Mouse (Mus musculus) cerebellum, postnatal 14 days (tissue): ENCODE results near the gene Cdc20b.

Experiments
- DNase-seq, 2 experiments: peaks; one replicate each; pipeline ENCODE4 v3.0.0; 2021; ENCODE audit warnings: mixed read lengths in 2 of 2

Cdc20b gene

GRCm38 (mm10) chr13:113031351-113031750 is 3.6 kb upstream of the Cdc20b start:
- DNase-seq = peak in 1 of 2 experiments; percentile 16

DNA sequence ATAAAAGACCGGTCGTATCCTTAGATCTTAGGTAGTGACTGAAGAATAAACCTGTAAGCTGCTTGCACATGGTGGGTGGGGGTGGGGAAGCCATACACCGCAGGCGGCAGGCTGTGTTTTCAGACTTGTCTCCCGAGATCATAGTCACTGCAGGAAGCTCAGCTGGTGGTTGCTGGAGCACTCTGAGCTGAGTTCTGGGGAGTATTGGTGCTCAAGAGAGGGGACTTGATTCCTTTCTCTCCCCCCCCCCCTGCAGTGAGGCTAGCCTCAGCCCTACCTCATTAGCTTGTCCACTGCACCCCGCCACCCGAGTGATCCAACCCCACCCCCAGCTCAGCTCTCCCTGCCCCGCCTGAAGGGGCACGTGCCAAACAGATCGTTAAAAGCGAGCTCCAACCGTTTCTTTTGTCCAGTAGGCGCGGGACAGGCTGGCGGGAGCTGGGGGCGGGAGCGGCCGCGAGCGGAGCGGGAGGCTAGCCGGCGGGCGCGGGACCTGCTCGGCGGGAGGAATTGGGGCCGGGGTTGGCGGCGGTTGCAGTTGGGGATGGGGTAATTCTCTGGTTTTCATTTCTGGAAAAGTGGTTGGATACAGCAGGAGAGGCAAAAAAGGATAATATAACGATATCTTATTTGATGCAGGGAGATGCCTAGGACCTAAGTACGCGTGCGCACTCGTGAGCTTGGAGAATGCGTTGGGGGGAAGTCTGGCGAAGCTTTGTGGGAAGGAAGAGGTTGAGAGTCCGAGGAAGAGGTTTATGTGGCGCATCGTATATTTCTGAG is 2.9 kb upstream of the Cdc20b start:
- DNase-seq = peak; percentile 60 to 64

GRCm38 (mm10) chr13:113032831-113033230 is 2.1 kb upstream of the Cdc20b start:
- DNase-seq = no peak

DNA sequence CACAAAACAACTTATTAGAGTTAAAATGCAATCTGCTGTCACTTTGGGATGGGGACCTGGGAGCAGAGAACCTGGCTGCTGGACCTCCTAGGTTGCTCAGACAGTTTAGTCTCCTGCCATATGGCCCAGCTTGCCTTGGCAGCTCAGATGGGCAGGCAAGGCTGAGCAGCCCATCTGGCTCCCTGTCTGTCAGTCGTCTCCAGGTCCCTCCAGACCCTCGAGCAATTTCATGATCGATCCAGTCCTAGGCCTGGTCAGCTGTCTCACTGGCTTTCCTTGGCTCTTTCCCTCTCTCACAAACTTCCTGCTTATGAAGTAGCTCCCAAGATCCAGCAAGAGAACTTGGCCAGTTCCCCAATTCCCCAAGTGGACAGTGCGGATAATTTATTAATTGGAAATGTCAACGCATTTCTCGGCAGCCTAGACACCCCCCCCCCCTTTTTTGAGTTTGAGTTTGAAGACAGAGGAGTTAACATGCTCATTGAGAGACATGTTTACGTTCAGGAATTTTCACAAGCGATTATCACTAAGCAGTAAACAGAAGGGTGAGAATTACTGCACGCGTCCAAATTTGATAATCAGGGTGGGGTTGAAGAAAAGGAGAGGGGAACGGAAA is 532 bp upstream of the Cdc20b start:
- DNase-seq = peak; percentile 53 to 78

- DNase-seq = peak; percentile 83 to 86
Observed at GRCm38 (mm10) chr13:113035852-113036251, 941 bp downstream of the Cdc20b start.

- DNase-seq = no peak
Observed at GRCm38 (mm10) chr13:113044876-113045275, 10.0 kb downstream of the Cdc20b start.

DNA sequence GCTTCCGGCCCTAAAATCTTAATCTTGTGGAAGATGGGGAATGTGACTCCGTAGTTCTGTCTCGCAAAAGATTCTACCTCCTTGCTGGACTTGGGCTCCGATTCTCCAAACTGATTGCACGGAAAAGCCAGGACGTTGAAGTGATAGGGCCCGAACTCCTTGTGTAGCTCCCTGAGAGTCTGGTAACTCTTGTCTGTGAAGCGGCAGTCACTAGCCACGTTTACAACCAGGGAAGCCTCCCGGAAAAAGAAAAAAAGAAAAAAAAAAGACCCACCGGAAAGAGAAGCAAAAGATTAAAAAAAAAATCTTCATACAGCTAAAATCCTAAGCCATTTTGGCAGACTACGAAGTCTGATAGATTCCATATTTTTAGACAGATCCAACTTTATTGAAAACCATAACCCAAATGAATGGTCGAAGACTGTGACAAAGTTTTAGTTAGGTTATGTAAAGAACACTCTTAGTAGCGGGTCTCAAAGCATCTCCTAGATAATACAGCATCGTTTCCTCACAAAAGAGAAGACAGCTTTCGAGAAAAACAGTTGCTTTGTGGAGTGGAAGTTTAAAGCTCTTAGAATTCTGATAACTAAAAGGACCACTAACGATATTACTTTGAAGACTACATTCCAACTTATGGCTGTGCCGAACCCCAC is 10.7 kb downstream of the Cdc20b start:
- no peak for DNase-seq

GRCm38 (mm10) chr13:113046211-113046883 is 11.4 kb downstream of the Cdc20b start, which contains the start of gene Gpx8:
Gene Gpx8, minus strand, starts transcription at chr13:113046410.
- DNase-seq = peak; percentile 53 to 63

DNA sequence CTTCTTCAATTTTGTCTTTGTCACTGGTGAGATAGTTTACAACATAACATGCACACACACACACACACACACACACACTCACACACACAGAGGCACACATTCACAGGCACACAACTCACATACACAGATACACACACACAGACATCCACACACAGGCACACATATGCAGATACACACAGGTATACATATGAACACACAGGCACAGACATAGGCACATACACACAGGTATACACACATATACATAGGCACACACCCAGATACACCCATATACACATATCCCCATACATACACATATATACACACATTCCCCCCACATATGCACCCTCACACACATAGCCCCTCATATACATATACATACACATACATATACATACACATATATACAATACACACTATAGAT is 12.1 kb downstream of the Cdc20b start:
- no peak for DNase-seq

DNA sequence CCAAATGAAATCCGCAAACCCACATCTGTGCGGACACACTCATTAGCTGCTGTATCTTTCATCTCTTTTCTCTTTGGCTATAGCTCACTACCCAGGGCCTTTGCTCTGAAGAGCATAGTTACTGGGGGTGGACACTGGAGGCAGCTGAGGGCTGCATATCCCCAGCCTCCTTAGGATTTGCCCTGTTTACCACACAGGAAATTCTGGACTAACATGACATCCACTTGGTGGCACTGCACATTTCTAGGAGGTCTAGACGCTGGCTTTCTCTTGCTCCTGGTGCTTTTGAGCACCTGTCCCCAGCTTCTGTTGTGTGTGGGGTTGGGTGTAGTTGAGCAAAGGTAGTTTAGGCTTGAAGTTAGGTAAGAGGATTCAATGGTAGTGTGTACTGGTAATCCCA is 12.7 kb downstream of the Cdc20b start:
- no peak for DNase-seq

- no peak for DNase-seq
Observed at GRCm38 (mm10) chr13:113054230-113054629, 19.3 kb downstream of the Cdc20b start.

DNA sequence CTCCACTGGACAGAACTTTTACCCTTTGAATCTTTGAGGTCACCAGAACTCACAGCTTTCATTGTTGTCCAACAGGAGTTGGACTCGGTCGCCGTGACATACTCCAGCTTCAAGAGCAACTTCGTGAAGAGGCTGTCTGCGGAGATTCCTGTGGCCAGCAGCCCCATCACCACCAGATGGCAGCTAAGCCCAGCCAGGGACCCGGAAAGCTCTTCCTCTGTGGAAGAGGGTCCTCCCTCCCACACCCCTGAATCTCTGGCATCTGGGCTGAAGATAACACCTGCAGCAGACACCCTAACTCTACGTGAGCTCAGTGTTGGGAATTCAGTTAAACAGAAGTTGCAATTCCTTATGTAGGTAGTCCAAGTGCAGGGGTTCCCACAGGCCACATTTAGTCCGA is 20.9 kb downstream of the Cdc20b start:
- DNase-seq = peak; percentile 44 to 45

GRCm38 (mm10) chr13:113061746-113062145 is 26.8 kb downstream of the Cdc20b start:
- DNase-seq = no peak

- no peak for DNase-seq
Observed at GRCm38 (mm10) chr13:113064542-113064941, 29.6 kb downstream of the Cdc20b start.

DNA sequence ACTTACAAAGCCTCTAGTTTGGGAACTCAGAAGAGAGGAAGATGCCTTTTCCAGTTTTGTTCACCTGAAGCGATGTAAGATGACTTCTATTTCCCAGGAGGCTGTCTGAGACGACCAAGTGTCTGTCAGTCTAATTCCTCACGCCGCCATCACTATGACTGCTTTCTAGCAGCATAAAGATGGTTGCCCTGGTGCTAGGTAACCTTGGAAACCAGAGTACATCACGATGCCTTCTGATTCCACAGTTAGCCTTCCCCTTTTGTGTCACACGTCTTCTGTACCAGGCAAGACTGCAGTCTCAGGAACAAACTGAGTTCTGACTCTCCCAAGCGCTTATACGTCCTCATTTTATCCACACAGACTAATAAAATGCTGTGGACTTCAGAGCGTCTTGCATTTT is 44.1 kb downstream of the Cdc20b start:
- no peak for DNase-seq

DNA sequence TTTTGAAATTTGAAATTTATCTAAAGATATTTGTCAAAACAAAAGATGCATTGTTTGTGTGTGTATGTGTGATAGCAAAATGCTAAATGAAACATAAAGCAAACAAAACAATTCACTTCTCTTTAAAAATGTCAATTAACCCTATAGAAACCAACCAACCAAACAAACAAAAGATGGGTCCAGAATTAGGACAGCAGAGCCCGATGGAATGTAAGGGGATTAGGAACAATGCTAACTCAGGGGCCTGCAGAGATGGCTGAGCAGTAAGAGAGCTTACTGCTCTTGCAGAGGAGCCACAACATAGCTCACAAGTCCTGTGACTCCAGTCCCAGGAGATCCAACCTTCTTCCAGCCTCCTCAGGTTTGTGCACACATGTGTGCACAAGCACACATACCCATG is 47.2 kb downstream of the Cdc20b start:
- no peak for DNase-seq

- DNase-seq = no peak
Observed at GRCm38 (mm10) chr13:113084732-113085131, 49.8 kb downstream of the Cdc20b start.

DNA sequence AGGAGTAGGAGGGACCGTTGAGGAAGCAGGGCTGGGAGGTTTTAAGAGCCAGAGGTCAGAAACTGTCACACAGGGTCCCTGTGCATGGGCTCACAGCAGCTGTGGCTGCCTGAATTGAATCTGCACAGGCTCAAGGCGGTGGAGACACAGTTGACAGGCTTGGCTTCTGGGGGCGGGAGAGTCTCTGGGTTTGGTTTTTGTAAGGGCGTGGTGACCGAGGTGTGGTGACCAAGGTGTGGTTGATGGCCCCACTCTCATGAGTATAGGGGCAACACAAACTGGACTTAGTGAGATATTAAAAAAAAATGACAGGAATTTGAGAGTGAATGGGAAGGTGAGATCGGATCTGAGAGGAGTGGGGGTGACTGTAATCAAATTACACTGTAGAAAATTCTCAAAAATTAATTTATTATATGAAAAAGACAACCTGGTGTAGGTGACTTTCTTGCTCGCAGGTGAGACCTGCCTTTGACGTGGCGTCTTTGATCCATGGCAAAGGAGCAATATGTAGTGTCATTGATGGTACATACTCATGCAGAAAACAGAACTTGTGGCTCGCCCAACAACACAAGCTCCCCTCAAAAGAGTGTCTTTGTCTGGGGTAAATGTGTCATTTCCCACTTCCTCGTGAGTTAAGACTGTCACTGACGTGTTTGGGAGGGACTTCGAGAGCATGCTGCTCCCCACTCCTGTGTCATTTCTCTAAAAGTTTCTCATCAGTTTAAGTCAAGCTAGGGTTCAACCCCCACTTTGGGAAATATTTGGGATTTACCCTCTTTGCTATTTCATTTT is 52.5 kb downstream of the Cdc20b start:
- no peak for DNase-seq

DNA sequence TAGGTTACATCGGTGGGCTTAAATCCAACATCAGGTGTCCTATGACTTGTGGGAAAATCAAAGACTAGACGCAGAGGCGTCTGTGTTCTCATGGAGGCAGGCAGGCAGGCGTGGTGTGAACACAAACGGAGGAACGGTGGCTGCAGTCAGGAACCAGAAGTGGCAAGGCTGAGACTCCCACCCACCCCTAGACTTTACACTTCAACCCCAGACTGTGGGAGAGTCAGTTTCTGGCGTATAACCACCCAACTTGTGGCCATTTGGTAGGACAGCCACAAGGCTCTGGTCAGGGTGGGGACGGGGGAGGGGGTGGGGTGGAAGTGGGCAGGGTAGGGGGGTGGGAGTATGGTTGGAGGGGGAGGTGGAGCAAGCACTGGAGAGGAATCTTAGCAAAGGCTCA is 55.6 kb downstream of the Cdc20b start:
- DNase-seq = no peak

DNA sequence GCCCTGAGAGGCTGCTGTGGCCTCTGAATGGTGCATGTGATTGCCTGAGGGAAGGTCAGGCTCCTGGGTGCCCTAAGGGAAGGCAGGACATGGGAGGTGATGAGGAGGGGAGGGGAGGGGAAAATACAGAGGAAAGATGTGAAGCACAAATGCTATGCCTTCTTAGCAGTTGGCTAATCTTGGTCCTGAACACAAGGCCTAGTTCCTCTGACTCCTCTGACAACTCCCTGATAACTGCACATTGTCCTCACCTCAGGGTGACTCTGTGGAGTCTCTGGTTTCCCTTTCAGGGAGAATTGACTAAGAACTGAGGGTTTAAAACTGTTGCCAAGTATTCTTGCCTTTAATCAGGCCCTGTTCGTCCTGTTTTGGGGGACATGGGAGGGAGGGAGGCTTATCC is 59.7 kb downstream of the Cdc20b start:
- no peak for DNase-seq

DNA sequence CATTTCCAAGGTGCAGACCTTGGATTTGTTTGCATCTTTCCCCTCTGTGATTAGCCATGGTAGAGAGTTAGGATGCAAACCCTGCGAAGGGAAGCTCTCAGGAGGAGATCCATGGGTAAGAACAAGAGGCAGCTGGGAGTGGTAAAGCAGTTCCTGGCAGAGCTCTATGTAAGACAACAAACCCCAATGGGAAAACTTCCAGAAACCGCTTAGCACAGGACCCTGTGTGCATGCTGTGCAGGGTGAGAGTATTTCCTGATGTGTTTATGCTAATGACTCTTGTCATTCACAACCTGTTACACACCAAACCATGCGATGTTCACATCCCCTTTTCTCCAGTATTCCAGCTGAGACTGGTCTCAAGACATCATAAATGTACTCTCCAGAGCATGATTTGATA is 62.1 kb downstream of the Cdc20b start:
- no peak for DNase-seq

DNA sequence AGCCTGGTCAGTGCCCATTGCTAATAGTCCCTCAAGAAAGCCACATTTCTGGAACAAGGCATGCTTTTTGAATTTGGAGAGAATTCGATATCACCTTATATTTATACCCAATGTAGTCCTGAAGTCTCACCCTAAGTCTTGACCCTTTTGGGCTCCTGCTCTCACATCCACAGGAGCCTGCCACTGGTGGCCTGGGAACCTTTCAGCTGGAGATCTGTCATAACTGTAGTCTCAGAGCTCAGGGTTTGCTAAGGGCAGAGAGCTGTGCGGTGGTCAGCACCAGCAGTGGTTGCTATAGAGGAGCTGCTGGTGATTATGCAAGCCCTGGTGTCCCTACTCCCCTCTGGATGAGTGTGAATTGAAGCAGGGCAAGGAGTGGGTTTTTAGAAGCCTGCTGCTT is 63.5 kb downstream of the Cdc20b start:
- DNase-seq = no peak

DNA sequence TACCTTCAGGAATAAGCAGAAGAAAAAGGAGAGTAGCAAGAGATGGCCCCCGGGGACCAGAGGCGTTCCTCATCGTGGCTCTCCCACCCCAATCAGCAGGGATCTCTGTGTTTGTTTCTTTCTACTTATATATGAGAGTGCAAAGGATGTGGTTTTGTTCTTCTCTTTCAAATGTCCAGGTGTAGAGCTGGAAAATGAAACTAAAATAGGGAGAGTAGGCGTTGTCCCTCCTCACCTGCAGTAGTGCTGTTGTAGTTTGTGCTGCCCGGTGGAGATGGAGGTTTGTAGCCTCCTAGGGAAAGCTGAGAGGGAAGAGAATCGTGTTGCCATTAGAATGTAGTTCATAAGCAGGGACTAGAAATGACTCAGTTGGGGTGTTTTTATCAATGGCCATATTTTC is 66.0 kb downstream of the Cdc20b start, which contains the start of gene Gzma:
Gzma (minus strand) TSS at position 103 of the 400 bp plus-strand sequence.
- DNase-seq = no peak
